Mouse (Mus musculus) megakaryocyte, embryonic 14.5 days (primary cell): Measurements from ENCODE around the gene Gpank1.

Experiments used
- FLI1 ChIP-seq: IDR thresholded peaks from 2 replicates; pipeline ENCODE4 v1.6.1; 2012; ENCODE audit warnings: low read length, inconsistent platforms, mixed read lengths
- GATA1 ChIP-seq: IDR thresholded peaks from 3 replicates; pipeline ENCODE4 v1.6.1; 2012; ENCODE audit warnings: mixed read lengths, low read length, inconsistent platforms, borderline replicate concordance

DNA sequence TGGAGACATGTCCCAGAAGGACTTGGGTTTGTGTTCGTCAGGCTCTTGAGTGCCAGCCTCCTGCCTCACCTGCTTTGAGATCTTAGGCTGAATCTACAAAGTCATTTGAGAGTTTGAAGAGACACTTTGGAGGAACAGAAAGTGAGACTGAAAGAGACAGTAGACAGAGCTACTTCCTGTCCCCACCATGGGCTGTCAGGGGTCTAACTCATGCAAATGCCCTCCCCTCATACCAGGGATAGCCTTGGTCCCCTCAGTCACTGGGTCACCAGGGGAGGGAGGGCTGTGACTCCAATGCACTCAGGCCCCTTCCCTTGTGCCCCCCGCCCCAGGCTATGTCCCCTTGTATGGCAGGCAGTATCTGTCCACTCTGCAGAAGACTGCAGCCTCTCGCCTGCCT is 52.1 kb downstream of the Gpank1 start:
- TF ChIP-seq GATA1 (no peak), FLI1 (no peak)
